Mouse (Mus musculus): Measurements from ENCODE around the gene Acvr1b. TPM values are rescaled to one million over a fixed set of nuclear protein-coding genes. Genes with fewer than 3 reads are reported as not detected.
A peak's percentile ranks its signal among the peaks of the same experiment; 100 is the strongest.

The Acvr1b gene
- total RNA-seq (2021), result 10 to 100 TPM; 20.8 to 21.4 TPM

DNA sequence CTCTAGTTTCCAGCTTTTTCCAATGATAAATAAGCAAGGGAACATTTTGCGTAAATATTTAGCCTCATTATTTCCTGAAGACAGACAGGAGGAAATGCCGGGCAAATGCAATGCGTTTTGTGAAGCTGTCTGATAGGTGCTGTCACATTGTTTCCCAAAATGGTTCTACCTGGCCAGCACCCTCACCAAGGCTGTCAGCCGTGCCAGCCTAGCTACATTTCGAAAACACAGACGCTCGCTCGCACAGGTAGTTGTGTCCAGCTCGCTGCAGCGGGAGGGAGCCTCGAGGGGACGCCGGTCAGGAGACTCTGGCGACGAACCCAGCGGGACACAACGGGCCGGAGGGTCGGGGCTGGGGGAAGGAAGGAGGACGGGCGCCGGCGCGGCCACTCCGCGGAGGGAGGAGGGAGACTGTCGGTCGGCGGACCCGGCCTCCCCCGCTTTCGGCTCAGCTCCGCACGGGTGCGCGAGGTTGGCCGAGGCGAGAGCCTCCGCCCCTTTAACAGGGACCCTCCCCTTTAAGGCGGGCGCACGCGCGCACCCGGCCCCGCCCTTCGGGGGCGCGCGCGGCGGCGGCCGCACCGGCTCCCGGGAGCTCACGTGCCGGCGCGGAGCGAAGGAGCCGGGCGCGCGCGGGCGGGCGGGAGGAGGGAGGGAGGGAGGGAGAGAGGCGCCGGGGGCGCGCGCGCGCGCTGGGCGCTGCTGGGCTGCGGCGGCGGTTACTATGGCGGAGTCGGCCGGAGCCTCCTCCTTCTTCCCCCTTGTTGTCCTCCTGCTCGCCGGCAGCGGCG, at the start of gene Acvr1b:
Gene Acvr1b (plus strand): TSS at position 647 of the 791 bp plus-strand sequence.
- DNase-seq, result peak; percentile 93

- no peak for DNase-seq
Measured at GRCm38 (mm10) chr15:101125561-101125960, 48.3 kb upstream of the Acvr1b start.

DNA sequence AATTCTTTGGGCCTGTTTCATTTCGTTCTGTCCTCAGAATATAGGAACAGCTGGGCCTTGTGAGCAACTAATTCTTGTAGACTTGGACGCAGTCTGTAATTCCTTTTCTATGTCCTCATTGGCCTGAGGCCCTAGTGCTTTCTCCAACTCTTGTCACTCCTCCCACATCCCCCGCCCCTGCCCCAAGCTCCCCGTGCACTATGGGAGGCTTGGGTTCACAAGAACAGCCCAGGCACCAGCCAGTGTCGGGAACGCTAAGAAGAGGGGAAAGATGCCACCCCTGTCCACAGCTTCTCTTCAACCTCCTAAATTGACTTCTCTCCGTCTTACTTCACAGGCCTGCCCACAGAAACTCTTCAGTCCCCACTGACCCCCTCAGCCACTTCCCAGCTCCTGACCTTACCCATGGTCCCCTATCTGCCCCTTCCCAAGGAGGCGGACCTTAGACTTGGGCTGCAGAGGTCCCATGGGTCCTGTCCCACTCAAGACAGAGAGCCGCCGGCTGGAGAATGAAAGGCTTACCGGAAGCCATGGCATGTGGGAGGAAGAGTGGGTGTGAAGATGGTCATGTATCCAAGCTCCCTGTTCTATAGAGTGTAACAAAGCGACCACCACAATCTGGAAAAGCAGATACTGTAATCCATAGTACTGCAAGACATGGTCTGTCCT, 46.9 kb upstream of the Acvr1b start:
- DNase-seq, result peak; percentile 76

DNA sequence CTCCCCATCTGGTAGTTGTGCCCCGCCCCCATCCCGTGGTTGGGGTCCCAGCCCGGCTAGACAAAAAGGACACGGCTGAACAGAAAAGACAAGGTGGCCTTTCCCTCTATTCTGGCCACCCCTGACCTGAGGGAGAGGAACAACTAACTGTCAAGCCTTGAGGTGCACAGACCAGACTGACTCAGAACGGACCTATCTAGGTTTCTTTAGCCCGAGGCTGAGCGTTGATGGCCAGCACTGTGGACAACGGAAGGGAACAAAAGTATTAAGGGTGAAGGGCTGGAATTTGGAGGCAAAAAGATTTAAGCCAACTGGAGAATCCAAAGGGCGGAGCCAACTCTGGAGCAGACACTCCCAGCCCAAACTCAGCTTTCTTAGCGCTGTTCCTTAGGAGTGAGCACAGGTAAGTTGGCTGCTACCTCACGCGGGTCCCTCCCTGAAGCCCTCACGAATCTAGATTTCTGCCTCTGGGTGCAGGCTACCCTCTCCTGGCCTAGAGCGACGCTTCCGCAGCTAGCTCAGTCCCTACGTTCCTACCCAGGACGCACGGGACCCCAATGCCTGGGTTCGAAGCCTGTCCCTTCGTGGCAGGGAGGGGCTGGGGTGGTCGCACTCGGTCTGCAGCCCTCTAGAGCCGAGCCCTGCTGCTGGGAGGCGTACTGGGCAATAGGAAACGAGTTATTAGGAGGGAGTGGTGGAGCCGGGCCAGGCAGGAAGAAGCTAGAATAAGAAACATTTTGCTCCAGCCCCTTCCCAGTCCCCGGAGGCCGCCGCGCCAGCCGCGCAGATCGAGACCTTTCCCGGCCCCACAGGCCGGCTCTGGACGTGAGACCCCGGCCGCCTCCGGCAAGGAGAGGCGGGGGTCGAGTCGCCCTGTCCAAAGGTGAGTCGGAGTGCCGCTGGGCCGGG, 45.4 kb upstream of the Acvr1b start, which contains the start of gene Acvrl1:
Gene Acvrl1 (plus strand): TSS at position 342 of the 909 bp plus-strand sequence.
- peak; percentile 77 for DNase-seq

DNA sequence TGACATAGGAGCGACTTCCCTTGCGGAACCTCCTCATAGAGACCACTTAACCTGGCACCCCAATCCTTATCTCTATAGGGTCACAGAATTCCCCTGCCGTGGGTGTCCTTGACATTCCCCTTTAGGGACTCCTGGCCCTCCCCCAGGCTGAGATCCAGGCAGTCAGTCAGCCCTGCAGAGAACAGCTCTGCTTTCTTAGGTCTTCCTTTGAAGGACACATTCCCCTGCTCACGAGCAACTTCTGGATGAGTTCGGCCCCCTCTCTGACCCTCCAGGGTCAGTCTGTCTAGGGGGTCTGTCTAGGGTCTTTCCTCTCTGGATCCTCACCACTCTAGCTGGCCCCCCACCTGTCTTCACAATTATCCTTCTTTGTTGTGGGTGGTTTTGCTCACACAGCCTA, 44.5 kb upstream of the Acvr1b start:
- DNase-seq, result no peak

DNA sequence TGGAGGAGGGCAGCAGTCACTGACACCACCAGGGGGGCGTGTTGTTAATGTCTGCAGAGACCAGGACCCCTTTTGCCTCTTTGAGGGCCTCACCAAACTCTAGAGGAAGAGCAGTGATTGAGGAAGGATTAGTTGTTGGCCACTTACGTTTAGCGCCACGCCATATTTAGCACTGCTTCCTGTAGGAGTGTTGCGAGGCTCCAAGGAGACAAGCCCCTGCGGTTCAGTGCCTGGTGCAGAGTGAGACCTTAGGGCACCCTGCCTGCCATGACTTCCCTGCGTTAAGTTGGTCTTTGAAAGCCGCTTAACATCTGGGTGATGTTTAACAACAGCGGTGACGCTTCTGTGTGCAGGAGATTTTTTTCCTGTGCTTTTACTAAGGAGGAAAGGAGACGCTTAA, 42.4 kb upstream of the Acvr1b start:
- no peak for DNase-seq

DNA sequence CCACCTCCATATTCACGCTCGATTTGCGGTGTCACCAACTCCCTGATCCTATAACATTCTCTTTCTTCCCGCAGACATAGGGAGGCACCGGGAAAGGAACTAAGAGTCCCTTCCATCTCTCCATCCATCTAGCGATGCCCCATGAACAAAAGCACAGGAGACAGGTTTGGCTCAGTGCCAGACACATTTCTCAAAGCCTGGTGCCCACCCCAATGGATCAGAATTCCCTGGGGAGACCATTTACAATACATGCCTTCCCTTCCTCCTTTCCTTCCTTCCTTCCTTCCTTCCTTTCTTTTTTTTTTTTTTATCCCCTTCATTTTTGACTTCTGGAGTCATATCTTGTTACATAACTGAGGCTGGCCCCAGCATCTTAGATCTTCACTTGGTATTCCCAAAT, 41.8 kb upstream of the Acvr1b start:
- DNase-seq, result no peak

DNA sequence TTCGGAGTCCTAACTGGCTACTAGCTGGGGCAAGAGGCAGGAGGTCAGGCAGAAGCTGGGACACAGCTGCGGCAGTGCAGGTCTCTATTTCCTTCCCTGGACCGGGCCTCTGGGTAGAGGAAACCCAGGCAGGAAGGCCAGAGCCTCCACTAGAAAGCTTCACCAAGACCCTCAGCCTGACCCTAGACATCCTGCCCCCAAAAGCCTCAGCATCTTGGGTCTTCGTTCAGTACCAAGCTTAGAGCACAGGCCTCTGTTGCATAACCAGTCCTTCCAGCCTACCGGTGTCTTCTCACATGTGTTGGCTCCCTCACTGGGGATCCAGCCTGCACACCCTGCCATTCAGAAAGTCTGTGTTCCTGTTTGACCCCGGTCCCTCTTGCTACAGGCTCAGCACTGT, 41.1 kb upstream of the Acvr1b start:
- no peak for DNase-seq

GRCm38 (mm10) chr15:101133993-101134704, 39.7 kb upstream of the Acvr1b start:
- peak; percentile 37 for DNase-seq

- no peak for DNase-seq
Measured at GRCm38 (mm10) chr15:101135405-101135804, 38.5 kb upstream of the Acvr1b start.

DNA sequence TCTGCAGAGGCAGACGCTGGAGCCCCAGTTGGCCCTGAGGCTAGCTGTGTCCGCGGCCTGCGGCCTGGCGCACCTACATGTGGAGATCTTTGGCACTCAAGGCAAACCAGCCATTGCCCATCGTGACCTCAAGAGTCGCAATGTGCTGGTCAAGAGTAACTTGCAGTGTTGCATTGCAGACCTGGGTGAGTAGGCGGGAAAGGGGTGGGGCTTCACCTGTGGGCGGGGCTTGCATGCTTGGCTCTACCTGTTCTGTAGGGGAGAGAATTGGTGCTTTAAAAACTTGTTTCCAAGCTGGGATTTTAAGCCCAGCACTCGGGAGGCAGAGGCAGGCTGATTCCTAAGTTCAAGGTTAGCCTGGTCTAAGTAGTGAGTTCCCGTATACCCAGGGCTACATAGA, 36.4 kb upstream of the Acvr1b start:
- no peak for DNase-seq

DNA sequence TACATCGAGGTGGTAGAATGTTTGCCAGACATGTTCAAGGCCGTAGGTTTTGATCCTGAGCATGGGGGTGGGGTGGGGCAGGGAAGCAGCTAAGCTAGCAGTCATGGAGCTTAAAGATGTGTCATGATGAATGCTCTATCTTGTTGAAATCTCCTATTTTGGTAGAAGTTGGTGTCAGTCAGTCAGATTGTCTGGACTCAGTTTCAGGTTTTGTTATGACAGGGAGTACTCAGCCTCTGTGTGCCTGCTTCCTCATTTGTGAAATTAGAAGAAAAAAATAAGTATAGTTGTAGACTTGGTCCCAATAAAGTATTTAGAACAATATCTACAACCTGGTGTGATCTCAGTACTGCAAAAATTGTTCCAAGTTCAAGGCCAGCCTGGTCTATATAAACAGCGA, 35.2 kb upstream of the Acvr1b start:
- DNase-seq, result no peak

- peak; percentile 69 for DNase-seq
Measured at GRCm38 (mm10) chr15:101139885-101140284, 34.0 kb upstream of the Acvr1b start.

GRCm38 (mm10) chr15:101140587-101140986, 33.3 kb upstream of the Acvr1b start:
- DNase-seq, result no peak

GRCm38 (mm10) chr15:101141061-101141541, 32.8 kb upstream of the Acvr1b start:
- peak; percentile 64 for DNase-seq

GRCm38 (mm10) chr15:101142672-101143071, 31.2 kb upstream of the Acvr1b start:
- no peak for DNase-seq

- DNase-seq, result peak; percentile 82
Measured at GRCm38 (mm10) chr15:101143494-101143893, 30.4 kb upstream of the Acvr1b start.

DNA sequence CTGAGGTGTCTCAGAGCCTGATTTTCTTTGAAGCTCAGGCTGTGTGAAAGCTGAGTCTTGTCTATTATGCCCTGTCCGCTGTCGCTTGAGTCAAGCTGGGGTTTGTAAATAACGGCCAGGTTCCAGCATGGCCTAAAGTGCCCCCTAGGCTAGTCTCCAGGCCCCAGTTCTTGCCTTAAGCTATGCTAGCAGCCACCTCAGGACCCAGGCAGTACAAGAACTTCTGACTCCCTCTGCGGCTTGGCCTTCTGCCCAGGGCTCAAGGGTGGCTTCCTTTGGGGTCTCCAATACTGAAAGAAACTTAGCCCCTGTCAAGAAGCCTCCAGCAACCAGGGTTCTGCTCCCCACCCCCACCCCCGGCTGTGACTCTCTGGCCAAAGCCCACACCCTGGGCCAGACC, 29.7 kb upstream of the Acvr1b start:
- no peak for DNase-seq

GRCm38 (mm10) chr15:101144779-101145178, 29.1 kb upstream of the Acvr1b start:
- DNase-seq, result no peak

GRCm38 (mm10) chr15:101145424-101146099, 28.3 kb upstream of the Acvr1b start:
- DNase-seq, result peak; percentile 98
